Mouse (Mus musculus) neural tube, embryonic 13.5 days (tissue): Measurements from ENCODE around the gene Gck. TPM values are rescaled to one million over a fixed set of nuclear protein-coding genes. Genes with fewer than 3 reads are reported as not detected.

ENCODE experiments used
- ATAC-seq: fragments of 200-750 bp; cut with Nextera tagmentation; 2 replicates; pipeline ENCODE4 v1.8.0; 2017; ENCODE audit warnings: low read depth, mild to moderate bottlenecking, moderate TSS enrichment, moderate library complexity
- H3K27ac ChIP-seq: fragments of 300-500 bp; sonication (generic); replicated peaks from 2 replicates; pipeline ENCODE4 v1.5.1; 2015; ENCODE audit warnings: moderate library complexity, mild to moderate bottlenecking, inconsistent platforms
- H3K27me3 ChIP-seq: fragments of 300-500 bp; sonication (generic); 2 replicates; pipeline ENCODE4 v1.6.1; 2015; ENCODE audit warnings: mild to moderate bottlenecking, inconsistent platforms
- H3K36me3 ChIP-seq: fragments of 300-500 bp; sonication (generic); 2 replicates; pipeline ENCODE4 v1.6.1; 2015; ENCODE audit warnings: mild to moderate bottlenecking, inconsistent platforms
- H3K4me1 ChIP-seq: fragments of 300-500 bp; sonication (generic); replicated peaks from 2 replicates; pipeline ENCODE4 v1.6.1; 2015; ENCODE audit warnings: inconsistent platforms
- H3K4me2 ChIP-seq: fragments of 300-500 bp; sonication (generic); 2 replicates; pipeline ENCODE4 v1.6.1; 2015; ENCODE audit warnings: inconsistent platforms, mild to moderate bottlenecking, moderate library complexity
- H3K4me3 ChIP-seq: fragments of 300-500 bp; sonication (generic); 2 replicates; pipeline ENCODE4 v1.5.1; 2015; ENCODE audit warnings: mild to moderate bottlenecking, inconsistent platforms
- H3K9ac ChIP-seq: fragments of 300-500 bp; sonication (generic); 2 replicates; pipeline ENCODE4 v1.6.1; 2015; ENCODE audit warnings: moderate library complexity, mild to moderate bottlenecking, inconsistent platforms
- H3K9me3 ChIP-seq: fragments of 300-500 bp; sonication (generic); 2 replicates; pipeline ENCODE4 v1.6.1; 2016; ENCODE audit warnings: inconsistent platforms
- WGBS: fragments of 180-500 bp; shearing (Covaris S2); methylation state at CpG from one replicate; pipeline ENCODE4 v1.1.7; 2015; 5-methylcytosine and 5-hydroxymethylcytosine counted together
- polyA plus RNA-seq: library from polyadenylated mRNA; unstranded; fragments of >200 nt; fragmentation: Nextera tagmentation; extraction: Ambion mirVana; gene quantifications from 2 replicates; pipeline ENCODE4 v1.2.1, GENCODE M21; 2015

Gene Gck
- polyA plus RNA-seq, 1 experiment from 2014 or later, result 3.0 TPM

- Histone ChIP-seq H3K4me1 (peaks cover 9% of the 10 kb centered on the region; the same call in 1 of the 2 replicates), H3K27me3 (peaks cover 21% of the 10 kb centered on the region), H3K9me3 (no peaks in the 10 kb centered on the region), H3K4me2 (no peak overlapping the region), H3K9ac (no peak overlapping the region), H3K4me3 (no peak overlapping the region), H3K36me3 (peaks cover 29% of the 10 kb centered on the region), H3K27ac (no peak overlapping the region)
- WGBS, result 81% methylated on average over 2 of the region's 2 CpGs
- no peak for ATAC-seq
Measured at GRCm38 (mm10) chr11:5867196-5867595, 82.7 kb downstream of the Gck start.

- Histone ChIP-seq H3K4me3 (peak overlapping the region; percentile 30), H3K9ac (peak overlapping the region; percentile 58; the same call in 1 of the 2 replicates), H3K36me3 (no peaks in the 10 kb centered on the region), H3K4me1 (peaks cover 18% of the 10 kb centered on the region), H3K27ac (no peak overlapping the region), H3K27me3 (peaks cover 47% of the 10 kb centered on the region), H3K9me3 (no peaks in the 10 kb centered on the region), H3K4me2 (peak overlapping the region; percentile 52)
- 20% methylated on average over 15 of the region's 15 CpGs for WGBS
- ATAC-seq, result no peak
Measured at GRCm38 (mm10) chr11:5862394-5863105, 87.3 kb downstream of the Gck start.

- Histone ChIP-seq H3K27ac (no peak within 1 kb of the TSS), H3K4me1 (peaks cover 18% of the 10 kb centered on the region), H3K36me3 (no peaks in the 10 kb centered on the region), H3K27me3 (peaks cover 47% of the 10 kb centered on the region), H3K9me3 (no peaks in the 10 kb centered on the region), H3K4me3 (peak within 1 kb of the TSS; percentile 30), H3K4me2 (peak within 1 kb of the TSS; percentile 52), H3K9ac (peak within 1 kb of the TSS; percentile 58)
- no peak for ATAC-seq
- 3% methylated on average over 53 of the region's 59 CpGs for WGBS
Measured at GRCm38 (mm10) chr11:5861678-5862393, 88.0 kb downstream of the Gck start, which contains the start of gene Aebp1. Gene Aebp1 (plus strand): TSS chr11:5861947.

- Histone ChIP-seq H3K36me3 (no peaks in the 10 kb centered on the region), H3K27ac (no peak overlapping the region), H3K4me3 (no peak overlapping the region), H3K4me1 (peaks cover 18% of the 10 kb centered on the region), H3K27me3 (peaks cover 47% of the 10 kb centered on the region), H3K9ac (no peak overlapping the region), H3K4me2 (no peak overlapping the region), H3K9me3 (no peaks in the 10 kb centered on the region)
- no peak; the same call in 1 of the 2 replicates for ATAC-seq
- WGBS, result 72% methylated on average over 6 of the region's 6 CpGs
Measured at GRCm38 (mm10) chr11:5860639-5861038, 89.2 kb downstream of the Gck start.

- H3K4me3 ChIP-seq, result no peak overlapping the region
- H3K9ac ChIP-seq, result no peak overlapping the region
- no peak overlapping the region for H3K27ac ChIP-seq
- H3K4me2 ChIP-seq, result no peak overlapping the region
- WGBS, result 86% methylated on average over 13 of the region's 13 CpGs
- peaks cover 47% of the 10 kb centered on the region for H3K27me3 ChIP-seq
- H3K36me3 ChIP-seq, result no peaks in the 10 kb centered on the region
- ATAC-seq, result no peak
- H3K9me3 ChIP-seq, result no peaks in the 10 kb centered on the region
- peaks cover 18% of the 10 kb centered on the region for H3K4me1 ChIP-seq
Measured at GRCm38 (mm10) chr11:5859883-5860550, 89.9 kb downstream of the Gck start.

- ATAC-seq, result no peak
- H3K4me2 ChIP-seq, result no peak overlapping the region
- peaks cover 18% of the 10 kb centered on the region for H3K4me1 ChIP-seq
- H3K9me3 ChIP-seq, result no peaks in the 10 kb centered on the region
- WGBS, result 72% methylated on average over 1 of the region's 1 CpGs
- peaks cover 41% of the 10 kb centered on the region for H3K27me3 ChIP-seq
- H3K9ac ChIP-seq, result no peak overlapping the region
- no peak overlapping the region for H3K4me3 ChIP-seq
- no peaks in the 10 kb centered on the region for H3K36me3 ChIP-seq
- H3K27ac ChIP-seq, result no peak overlapping the region
Measured at GRCm38 (mm10) chr11:5858723-5859122, 91.2 kb downstream of the Gck start.

GRCm38 (mm10) chr11:5856479-5857130, 93.3 kb downstream of the Gck start:
- ATAC-seq, result no peak
- no peak overlapping the region for H3K27ac ChIP-seq
- H3K9me3 ChIP-seq, result no peaks in the 10 kb centered on the region
- H3K36me3 ChIP-seq, result no peaks in the 10 kb centered on the region
- H3K4me1 ChIP-seq, result peaks cover 3% of the 10 kb centered on the region
- H3K9ac ChIP-seq, result no peak overlapping the region
- H3K27me3 ChIP-seq, result peaks cover 20% of the 10 kb centered on the region
- no peak overlapping the region for H3K4me2 ChIP-seq
- no peak overlapping the region for H3K4me3 ChIP-seq
- 79% methylated on average over 8 of the region's 8 CpGs for WGBS

- H3K9ac ChIP-seq, result no peak overlapping the region
- no peaks in the 10 kb centered on the region for H3K4me1 ChIP-seq
- no peaks in the 10 kb centered on the region for H3K9me3 ChIP-seq
- 41% methylated on average over 7 of the region's 7 CpGs for WGBS
- no peaks in the 10 kb centered on the region for H3K36me3 ChIP-seq
- no peak overlapping the region for H3K4me3 ChIP-seq
- H3K4me2 ChIP-seq, result no peak overlapping the region
- ATAC-seq, result no peak
- H3K27ac ChIP-seq, result no peak overlapping the region
- H3K27me3 ChIP-seq, result peaks cover 13% of the 10 kb centered on the region
Measured at GRCm38 (mm10) chr11:5855902-5856301, 94.0 kb downstream of the Gck start.

GRCm38 (mm10) chr11:5855481-5855880, 94.4 kb downstream of the Gck start:
- ATAC-seq, result no peak
- Histone ChIP-seq H3K4me1 (no peaks in the 10 kb centered on the region), H3K4me2 (no peak overlapping the region), H3K4me3 (no peak overlapping the region), H3K9me3 (no peaks in the 10 kb centered on the region), H3K36me3 (no peaks in the 10 kb centered on the region), H3K9ac (no peak overlapping the region), H3K27ac (no peak overlapping the region), H3K27me3 (peaks cover 9% of the 10 kb centered on the region)

- H3K4me3 ChIP-seq, result no peak overlapping the region
- WGBS, result 60% methylated on average over 1 of the region's 1 CpGs
- H3K4me1 ChIP-seq, result no peaks in the 10 kb centered on the region
- no peak overlapping the region for H3K9ac ChIP-seq
- H3K9me3 ChIP-seq, result no peaks in the 10 kb centered on the region
- no peak overlapping the region for H3K4me2 ChIP-seq
- H3K36me3 ChIP-seq, result no peaks in the 10 kb centered on the region
- H3K27ac ChIP-seq, result no peak overlapping the region
- no peaks in the 10 kb centered on the region for H3K27me3 ChIP-seq
- no peak for ATAC-seq
Measured at GRCm38 (mm10) chr11:5852314-5852713, 97.6 kb downstream of the Gck start.

GRCm38 (mm10) chr11:5851021-5851736, 98.7 kb downstream of the Gck start:
- no peak overlapping the region for H3K27ac ChIP-seq
- no peak for ATAC-seq
- H3K4me1 ChIP-seq, result no peaks in the 10 kb centered on the region
- no peaks in the 10 kb centered on the region for H3K9me3 ChIP-seq
- no peak overlapping the region for H3K4me2 ChIP-seq
- no peaks in the 10 kb centered on the region for H3K36me3 ChIP-seq
- no peak overlapping the region for H3K4me3 ChIP-seq
- H3K9ac ChIP-seq, result no peak overlapping the region
- 71% methylated on average over 4 of the region's 4 CpGs for WGBS
- no peaks in the 10 kb centered on the region for H3K27me3 ChIP-seq
